Mouse (Mus musculus) lung, embryonic 16.5 days (tissue): ENCODE measurements around the gene Ppfia2. TPM values are rescaled to one million over a fixed set of nuclear protein-coding genes. Genes with fewer than 3 reads are reported as not detected.
A peak's percentile ranks its signal among the peaks of the same experiment; 100 is the strongest.

ENCODE experiments used
- ATAC-seq: fragments of 200-750 bp; cut with Nextera tagmentation; 2 replicates; pipeline ENCODE4 v1.8.0; 2017; ENCODE audit warnings: low read depth, mild to moderate bottlenecking, moderate library complexity
- H3K27ac ChIP-seq: fragments of 300-500 bp; sonication (generic); 2 replicates; pipeline ENCODE4 v1.5.1; 2014; ENCODE audit warnings: mild to moderate bottlenecking, control low read depth, low read length
- H3K27me3 ChIP-seq: fragments of 300-500 bp; sonication (generic); 2 replicates; pipeline ENCODE4 v1.6.1; 2014; ENCODE audit warnings: low read depth, low read length, mixed read lengths; ENCODE audit not compliant: control insufficient read depth, insufficient read depth
- H3K36me3 ChIP-seq: fragments of 300-500 bp; sonication (generic); 2 replicates; pipeline ENCODE4 v1.6.1; 2014; ENCODE audit warnings: low read length; ENCODE audit not compliant: control insufficient read depth, insufficient read depth
- H3K4me1 ChIP-seq: fragments of 300-500 bp; sonication (generic); replicated peaks from 2 replicates; pipeline ENCODE4 v1.6.1; 2014; ENCODE audit warnings: low read length, mixed read lengths; ENCODE audit not compliant: control insufficient read depth, insufficient read depth
- H3K4me2 ChIP-seq: fragments of 300-500 bp; sonication (generic); 2 replicates; pipeline ENCODE4 v1.6.1; 2014; ENCODE audit warnings: low read depth, low read length, control low read depth
- H3K4me3 ChIP-seq: fragments of 300-500 bp; sonication (generic); 2 replicates; pipeline ENCODE4 v1.5.1; 2014; ENCODE audit warnings: mild to moderate bottlenecking, low read length, control low read depth
- H3K9ac ChIP-seq: fragments of 300-500 bp; sonication (generic); 2 replicates; pipeline ENCODE4 v1.6.1; 2014; ENCODE audit warnings: low read length, control low read depth
- H3K9me3 ChIP-seq: fragments of 300-500 bp; sonication (generic); 2 replicates; pipeline ENCODE4 v1.6.1; 2016; ENCODE audit warnings: low read length; ENCODE audit not compliant: control insufficient read depth
- WGBS: fragments of 180-500 bp; shearing (Covaris S2); extraction: QIAGEN DNeasy Blood & Tissue Kit; methylation state at CpG from one replicate; pipeline ENCODE4 v1.1.7; 2014; 5-methylcytosine and 5-hydroxymethylcytosine counted together
- polyA plus RNA-seq: library from polyadenylated mRNA; unstranded; fragments of >200 nt; fragmentation: Nextera tagmentation; extraction: Ambion mirVana; gene quantifications from 2 replicates; pipeline ENCODE4 v1.2.1, GENCODE M21; 2015

The Ppfia2 gene
- polyA plus RNA-seq, 1 experiment from 2014 or later, result 0.35 TPM

- Histone ChIP-seq H3K9ac (no peak overlapping the region), H3K4me2 (no peak overlapping the region), H3K9me3 (no peaks in the 10 kb centered on the region), H3K36me3 (no peaks in the 10 kb centered on the region), H3K27ac (no peak overlapping the region), H3K4me1 (no peaks in the 10 kb centered on the region), H3K4me3 (no peak overlapping the region), H3K27me3 (no peaks in the 10 kb centered on the region)
- 57% methylated on average over 1 of the region's 1 CpGs for WGBS
- no peak for ATAC-seq
These were observed 120.8 kb downstream of the Ppfia2 start for GRCm38 (mm10) chr10:106590944-106591343.

GRCm38 (mm10) chr10:106596976-106597375 lies 126.8 kb downstream of the Ppfia2 start:
- no peak overlapping the region for H3K4me2 ChIP-seq
- no peaks in the 10 kb centered on the region for H3K36me3 ChIP-seq
- H3K9ac ChIP-seq, result no peak overlapping the region
- no peak for ATAC-seq
- no peaks in the 10 kb centered on the region for H3K27me3 ChIP-seq
- H3K9me3 ChIP-seq, result no peaks in the 10 kb centered on the region
- H3K4me1 ChIP-seq, result no peaks in the 10 kb centered on the region
- WGBS, result 16% methylated on average over 1 of the region's 1 CpGs
- no peak overlapping the region for H3K27ac ChIP-seq
- H3K4me3 ChIP-seq, result no peak overlapping the region

GRCm38 (mm10) chr10:106603319-106603898 lies 133.3 kb downstream of the Ppfia2 start:
- WGBS, result 62% methylated on average over 5 of the region's 5 CpGs
- H3K27ac ChIP-seq, result no peak overlapping the region
- no peaks in the 10 kb centered on the region for H3K9me3 ChIP-seq
- H3K9ac ChIP-seq, result no peak overlapping the region
- no peak for ATAC-seq
- no peaks in the 10 kb centered on the region for H3K36me3 ChIP-seq
- no peaks in the 10 kb centered on the region for H3K4me1 ChIP-seq
- no peak overlapping the region for H3K4me3 ChIP-seq
- H3K27me3 ChIP-seq, result no peaks in the 10 kb centered on the region
- H3K4me2 ChIP-seq, result no peak overlapping the region

- Histone ChIP-seq H3K27ac (peak overlapping the region; percentile 4; the same call in 1 of the 2 replicates), H3K9ac (no peak overlapping the region), H3K4me1 (no peaks in the 10 kb centered on the region; the same call in 1 of the 2 replicates), H3K27me3 (no peaks in the 10 kb centered on the region), H3K4me3 (no peak overlapping the region), H3K36me3 (no peaks in the 10 kb centered on the region), H3K9me3 (no peaks in the 10 kb centered on the region), H3K4me2 (0 out of 2 replicates have a peak overlapping the region, but pooled peaks have one; percentile 25)
- ATAC-seq, result no peak
- 22% methylated on average over 7 of the region's 7 CpGs for WGBS
These were observed 139.2 kb downstream of the Ppfia2 start for GRCm38 (mm10) chr10:106609177-106609981.

GRCm38 (mm10) chr10:106610222-106610621 lies 140.1 kb downstream of the Ppfia2 start:
- H3K36me3 ChIP-seq, result no peaks in the 10 kb centered on the region
- no peak overlapping the region for H3K4me3 ChIP-seq
- no peak for ATAC-seq
- no peak overlapping the region for H3K4me2 ChIP-seq
- no peaks in the 10 kb centered on the region for H3K27me3 ChIP-seq
- no peaks in the 10 kb centered on the region for H3K9me3 ChIP-seq
- 76% methylated on average over 3 of the region's 3 CpGs for WGBS
- H3K27ac ChIP-seq, result no peak overlapping the region
- H3K9ac ChIP-seq, result no peak overlapping the region
- no peaks in the 10 kb centered on the region; the same call in 1 of the 2 replicates for H3K4me1 ChIP-seq

- Histone ChIP-seq H3K27ac (no peak overlapping the region), H3K9me3 (no peaks in the 10 kb centered on the region), H3K4me3 (no peak overlapping the region), H3K9ac (no peak overlapping the region), H3K27me3 (no peaks in the 10 kb centered on the region), H3K4me1 (no peaks in the 10 kb centered on the region), H3K4me2 (no peak overlapping the region), H3K36me3 (no peaks in the 10 kb centered on the region)
- no peak for ATAC-seq
- 54% methylated on average over 1 of the region's 1 CpGs for WGBS
These were observed 148.1 kb downstream of the Ppfia2 start for GRCm38 (mm10) chr10:106618194-106618593.

GRCm38 (mm10) chr10:106620952-106621351 lies 150.8 kb downstream of the Ppfia2 start:
- H3K4me2 ChIP-seq, result no peak overlapping the region
- 76% methylated on average over 1 of the region's 1 CpGs for WGBS
- no peak overlapping the region for H3K9ac ChIP-seq
- H3K36me3 ChIP-seq, result no peaks in the 10 kb centered on the region
- H3K9me3 ChIP-seq, result no peaks in the 10 kb centered on the region
- no peaks in the 10 kb centered on the region for H3K27me3 ChIP-seq
- no peak for ATAC-seq
- no peak overlapping the region for H3K27ac ChIP-seq
- no peaks in the 10 kb centered on the region for H3K4me1 ChIP-seq
- no peak overlapping the region for H3K4me3 ChIP-seq

- no peaks in the 10 kb centered on the region for H3K9me3 ChIP-seq
- H3K4me3 ChIP-seq, result no peak overlapping the region
- WGBS, result 85% methylated on average over 10 of the region's 10 CpGs
- no peak overlapping the region for H3K9ac ChIP-seq
- H3K27me3 ChIP-seq, result no peaks in the 10 kb centered on the region
- H3K27ac ChIP-seq, result no peak overlapping the region
- no peak overlapping the region for H3K4me2 ChIP-seq
- ATAC-seq, result no peak
- no peaks in the 10 kb centered on the region for H3K36me3 ChIP-seq
- no peaks in the 10 kb centered on the region for H3K4me1 ChIP-seq
These were observed 153.2 kb downstream of the Ppfia2 start for GRCm38 (mm10) chr10:106623342-106623741.

GRCm38 (mm10) chr10:106632171-106632935 lies 162.2 kb downstream of the Ppfia2 start:
- WGBS, result 36% methylated on average over 18 of the region's 18 CpGs
- Histone ChIP-seq H3K27me3 (no peaks in the 10 kb centered on the region), H3K9ac (no peak overlapping the region), H3K36me3 (no peaks in the 10 kb centered on the region), H3K4me2 (peak overlapping the region; percentile 51), H3K4me3 (peak overlapping the region; percentile 41), H3K27ac (no peak overlapping the region), H3K9me3 (no peaks in the 10 kb centered on the region), H3K4me1 (no peaks in the 10 kb centered on the region; the same call in 1 of the 2 replicates)
- ATAC-seq, result no peak
